Mouse (Mus musculus): Measurements from ENCODE around the gene Mettl26.

GRCm38 (mm10) chr17:25876347-25876915, 1.6 kb downstream of the Mettl26 start:
- TF ChIP-seq GATA1 (IDR thresholded peaks at IDR 0.05; ENCODE audit: low read length) (no peak), TAL1 (IDR thresholded peaks at IDR 0.05; ENCODE audit: low read length) (no peak)

All from erythroblast, embryonic 14.5 days (primary cell).